Mouse (Mus musculus) lung, postnatal 25 days (tissue): ENCODE results near the gene Cyp27a1.
A peak's percentile ranks its signal among the peaks of the same experiment; 100 is the strongest.

Experiments
- DNase-seq: peaks from one replicate; pipeline ENCODE4 v3.0.0; 2022; ENCODE audit warnings: low spot score

Gene Cyp27a1

GRCm38 (mm10) chr1:74718113-74718512 lies 4.7 kb downstream of the Cyp27a1 start:
- DNase-seq, result no peak

GRCm38 (mm10) chr1:74719281-74719680 lies 5.9 kb downstream of the Cyp27a1 start:
- DNase-seq, result no peak

GRCm38 (mm10) chr1:74721657-74722056 lies 8.3 kb downstream of the Cyp27a1 start:
- DNase-seq, result no peak

- no peak for DNase-seq
These were observed 10.4 kb downstream of the Cyp27a1 start for GRCm38 (mm10) chr1:74723748-74724147.

- DNase-seq, result no peak
These were observed 12.7 kb downstream of the Cyp27a1 start for GRCm38 (mm10) chr1:74726114-74726513.

- DNase-seq, result no peak
These were observed 13.3 kb downstream of the Cyp27a1 start for GRCm38 (mm10) chr1:74726674-74727073.

DNA sequence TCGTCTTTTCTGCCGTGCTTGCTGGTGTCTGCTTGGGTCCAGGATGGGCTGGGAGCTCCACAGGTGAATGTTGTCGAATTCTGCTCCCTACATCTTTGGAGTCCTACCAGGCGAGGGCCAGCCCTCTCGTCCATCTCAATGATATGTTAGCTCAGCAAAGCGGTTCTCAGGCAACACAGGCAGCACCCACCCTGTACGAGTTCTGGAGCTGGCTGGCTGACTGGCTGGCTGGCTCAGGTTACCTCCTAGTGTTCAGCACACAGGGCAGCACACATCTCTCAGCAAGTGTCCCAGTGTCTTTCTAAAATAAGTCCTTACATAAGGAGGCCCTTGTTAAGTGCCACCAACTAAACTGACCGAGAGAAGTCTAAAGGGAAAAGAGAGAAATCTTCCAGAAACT lies 15.1 kb downstream of the Cyp27a1 start:
- DNase-seq, result no peak

- DNase-seq, result no peak
These were observed 23.6 kb downstream of the Cyp27a1 start for GRCm38 (mm10) chr1:74736977-74737376.

GRCm38 (mm10) chr1:74737500-74737899 lies 24.1 kb downstream of the Cyp27a1 start:
- no peak for DNase-seq

- DNase-seq, result no peak
These were observed 27.5 kb downstream of the Cyp27a1 start for GRCm38 (mm10) chr1:74740846-74741245.

- no peak for DNase-seq
These were observed 34.0 kb downstream of the Cyp27a1 start for GRCm38 (mm10) chr1:74747335-74747734.

- peak; percentile 54 for DNase-seq
These were observed 35.4 kb downstream of the Cyp27a1 start, which contains the start of gene Prkag3 for GRCm38 (mm10) chr1:74748643-74749271. TSS of gene Prkag3 (minus strand) at chr1:74749221.

DNA sequence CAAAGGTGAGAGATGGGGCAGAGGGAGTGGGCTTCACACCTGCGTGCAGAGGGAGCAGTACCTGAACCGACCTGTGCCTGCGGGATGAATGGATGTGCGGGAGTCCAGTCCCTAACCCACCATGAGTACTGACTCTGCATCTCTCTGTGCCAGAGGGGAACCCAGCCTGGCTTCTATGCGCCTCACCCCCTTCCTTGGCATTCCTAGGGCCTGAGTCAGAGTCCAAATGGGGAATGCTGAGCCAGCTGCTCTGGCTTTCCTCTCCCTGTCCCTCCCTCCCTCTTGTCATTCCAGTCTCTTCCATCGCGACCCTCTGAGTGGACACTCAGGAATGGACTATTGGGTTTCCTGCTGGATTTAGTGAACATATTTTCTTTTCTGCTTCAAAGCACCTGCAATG lies 35.9 kb downstream of the Cyp27a1 start:
- DNase-seq, result peak; percentile 75

GRCm38 (mm10) chr1:74750683-74751082 lies 37.3 kb downstream of the Cyp27a1 start:
- DNase-seq, result no peak

DNA sequence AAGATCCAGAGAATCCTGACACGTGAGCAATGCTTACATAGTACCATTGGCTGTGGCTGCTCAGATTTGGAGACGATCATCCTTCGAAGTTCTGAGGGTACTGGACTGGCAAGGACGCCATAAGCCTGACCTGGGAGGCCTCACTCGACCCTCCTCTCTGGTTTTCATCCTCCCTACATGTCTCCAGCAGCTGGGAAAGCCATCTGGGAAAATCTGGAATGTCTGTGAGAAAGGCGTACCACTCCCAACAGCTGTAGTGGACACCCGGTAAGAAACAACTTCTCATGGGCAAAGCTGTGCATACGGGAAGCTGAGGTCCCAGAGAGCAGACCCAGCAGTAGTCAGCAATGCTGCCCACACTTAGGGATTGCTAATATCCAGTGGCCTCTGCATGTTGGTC lies 38.8 kb downstream of the Cyp27a1 start:
- no peak for DNase-seq

DNA sequence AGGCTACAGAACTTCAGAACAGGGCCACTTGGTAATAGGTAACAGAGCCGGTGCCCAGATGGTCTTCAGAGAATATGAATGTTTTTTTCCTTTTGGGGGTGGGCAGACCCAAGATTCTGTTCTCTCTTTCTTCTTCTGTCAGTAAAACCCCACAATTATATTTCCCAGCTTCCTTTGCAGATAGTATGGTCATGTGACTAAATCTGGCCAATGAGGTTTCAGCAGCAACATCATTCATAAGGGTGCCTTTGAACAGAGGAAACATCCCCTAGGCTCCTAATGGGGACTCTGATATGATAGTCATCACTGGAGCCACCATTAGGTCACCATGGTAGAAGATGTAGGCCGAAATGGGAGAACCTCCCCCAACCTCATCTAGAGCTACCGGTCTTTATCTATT lies 39.5 kb downstream of the Cyp27a1 start:
- no peak for DNase-seq

DNA sequence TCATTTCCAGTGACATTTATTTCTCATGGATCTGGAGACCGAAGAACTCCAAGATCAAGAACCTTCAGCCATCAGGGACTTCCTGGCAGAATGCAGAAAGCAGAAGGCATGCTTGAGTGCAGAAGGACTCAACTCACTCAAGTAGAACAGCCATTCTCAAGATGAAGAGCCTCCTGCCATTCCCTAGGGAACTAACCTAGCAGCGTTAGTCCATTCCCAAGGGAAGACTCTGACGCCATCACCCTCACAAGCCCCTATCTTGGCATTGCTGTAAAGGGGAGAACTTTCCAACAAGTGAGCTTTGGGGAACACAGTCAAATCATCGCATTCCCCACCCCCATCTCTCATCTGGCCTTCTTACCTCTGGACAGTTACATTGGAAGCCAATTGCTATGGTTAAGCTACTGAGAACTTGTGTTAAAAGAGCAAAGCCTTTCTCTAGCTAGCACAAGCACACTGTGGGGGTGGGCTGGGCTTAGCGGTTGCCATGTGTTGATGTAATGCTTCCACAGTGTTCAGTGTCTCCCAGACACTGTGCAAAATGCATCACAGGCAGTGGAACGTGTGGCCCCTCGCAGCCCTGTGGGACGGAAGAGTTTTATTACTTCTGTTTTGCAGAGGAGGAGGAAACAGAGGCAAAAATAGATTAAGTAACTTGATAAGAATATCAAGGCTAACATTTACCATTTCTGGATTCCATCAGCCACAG lies 40.0 kb downstream of the Cyp27a1 start:
- DNase-seq, result no peak

DNA sequence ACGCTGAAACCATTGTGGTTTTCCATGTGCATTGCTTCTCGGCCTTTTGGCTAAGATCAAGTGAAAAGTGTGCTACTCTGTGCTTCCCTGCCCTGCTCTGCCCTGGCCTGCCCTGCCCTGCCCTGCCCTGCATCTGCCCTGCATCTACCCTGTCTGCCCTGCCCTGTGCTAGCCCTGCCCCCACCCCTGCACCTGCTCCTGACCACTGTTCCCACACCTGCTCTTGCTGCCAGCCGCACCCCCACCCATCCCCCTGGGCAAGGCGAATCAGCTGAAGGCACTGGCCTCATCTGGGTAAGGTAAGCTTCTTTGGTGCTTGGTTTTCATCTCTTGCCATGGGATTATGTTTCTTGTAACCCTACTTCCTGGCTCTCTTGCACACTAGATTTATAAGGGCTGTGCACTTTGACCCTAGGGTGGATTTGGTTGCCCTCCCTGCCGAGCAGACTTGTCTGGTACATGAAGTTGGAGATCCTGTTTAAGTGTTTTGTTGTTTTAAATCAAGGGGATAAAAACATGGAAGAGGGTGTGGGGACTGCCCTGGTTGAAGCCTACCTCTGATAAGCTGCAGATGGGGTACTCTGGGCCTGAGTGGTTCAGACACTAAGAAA lies 40.9 kb downstream of the Cyp27a1 start:
- no peak for DNase-seq

DNA sequence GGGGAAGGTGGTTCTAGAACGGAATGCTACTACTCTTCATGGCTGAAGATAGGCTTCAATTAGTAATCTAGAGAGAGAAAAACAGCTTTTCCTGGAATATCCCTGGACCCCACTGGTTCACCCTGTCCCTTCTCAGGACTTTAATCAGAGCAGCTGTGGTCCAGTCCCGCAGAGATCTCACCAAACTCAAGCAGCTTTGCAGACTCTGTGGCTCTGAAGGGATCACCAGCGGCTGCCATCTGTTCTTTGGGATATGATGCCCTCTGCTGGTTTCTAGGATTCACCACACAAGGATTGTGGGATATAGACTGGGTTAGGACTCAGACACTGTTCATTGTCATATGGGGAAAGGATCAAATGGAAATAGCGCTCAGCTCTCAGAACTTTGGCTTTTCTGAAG lies 46.4 kb downstream of the Cyp27a1 start:
- peak; percentile 61 for DNase-seq

DNA sequence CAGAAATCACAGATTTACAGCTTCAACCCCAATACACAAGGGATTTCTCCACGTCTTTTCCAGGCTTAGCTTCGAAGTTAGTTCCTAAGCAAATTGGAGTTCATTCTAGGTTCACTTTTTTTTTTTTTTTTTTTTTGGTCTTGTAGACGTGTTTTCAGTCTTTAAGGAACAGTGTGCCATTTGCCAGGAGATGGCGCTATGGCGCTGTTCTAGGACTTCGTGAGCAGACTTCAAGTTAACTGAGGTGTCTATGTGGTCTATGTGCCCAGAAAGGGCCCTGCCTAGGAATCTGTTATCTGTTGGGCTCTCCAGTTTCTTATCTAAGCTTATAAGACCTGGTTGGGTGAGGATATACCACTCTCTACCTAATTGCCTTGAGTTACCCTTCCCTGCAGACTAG lies 49.7 kb downstream of the Cyp27a1 start:
- DNase-seq, result peak; percentile 61

DNA sequence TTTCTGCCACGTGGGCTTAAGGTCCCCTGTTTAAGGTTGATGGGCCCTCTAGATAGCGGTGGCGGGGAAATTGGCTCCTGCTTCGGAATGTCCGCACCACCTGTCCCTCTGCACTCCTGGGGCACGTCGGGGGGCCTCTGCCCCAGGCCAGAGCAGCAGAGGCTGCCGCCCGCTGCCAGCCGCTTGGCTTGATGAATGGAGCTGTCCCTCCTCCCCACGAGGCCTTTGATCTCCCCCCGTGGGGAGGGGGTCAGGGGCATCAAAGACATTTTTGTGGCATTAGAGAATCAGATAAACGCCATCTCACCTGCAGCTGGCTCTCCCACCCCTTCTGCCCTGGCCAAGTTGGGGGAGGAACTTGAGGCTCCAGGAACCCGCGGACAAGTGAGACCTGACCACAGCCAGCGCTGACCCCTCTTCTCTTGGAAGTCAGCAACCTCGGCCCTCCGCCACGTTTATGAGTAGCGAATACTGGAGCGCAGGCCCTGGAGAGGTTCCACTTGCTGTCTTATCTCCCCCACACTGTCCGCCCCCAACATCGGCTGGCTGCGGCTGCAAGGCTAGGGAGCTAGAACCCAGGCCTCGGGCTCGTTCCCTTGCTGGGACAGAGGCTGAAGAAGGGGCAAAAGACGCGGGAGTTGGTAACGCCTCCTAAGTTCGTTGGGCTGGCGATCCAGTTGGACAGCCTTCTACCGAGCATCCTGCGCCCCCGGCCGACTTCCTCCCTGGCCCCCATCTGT lies 57.5 kb downstream of the Cyp27a1 start:
- no peak for DNase-seq

DNA sequence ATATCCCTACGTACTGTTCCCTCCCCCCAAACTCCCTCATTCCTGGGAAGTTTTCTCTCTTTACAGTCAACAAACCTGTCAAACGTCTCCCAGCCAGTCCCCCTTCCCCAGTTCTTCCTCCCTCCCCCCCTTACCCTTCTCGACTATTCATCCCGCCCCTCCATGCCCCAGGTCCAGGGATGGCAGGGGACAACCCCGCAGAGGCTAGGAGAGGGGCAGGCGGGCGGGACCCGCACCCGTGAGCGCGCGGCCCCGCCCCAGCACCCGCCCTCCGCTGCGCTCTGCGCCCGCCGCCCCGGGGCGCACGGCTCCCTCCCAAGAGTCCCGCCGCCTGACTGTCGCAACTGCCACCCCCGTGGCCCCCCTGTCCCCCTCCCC lies 58.1 kb downstream of the Cyp27a1 start:
- no peak for DNase-seq

- no peak for DNase-seq
These were observed 58.3 kb downstream of the Cyp27a1 start, which contains the start of gene Wnt6 for GRCm38 (mm10) chr1:74771845-74771930. TSS of gene Wnt6 (plus strand) at chr1:74771892.
